Mouse (Mus musculus) activated CD4-positive, CD25-positive, alpha-beta regulatory T cell, adult 4 months (primary cell): ENCODE data around the gene Tpd52l2. TPM values are rescaled to one million over a fixed set of nuclear protein-coding genes. Genes with fewer than 3 reads are reported as not detected.

Experiments used
- ATAC-seq: one replicate; pipeline ENCODE4 v1.8.0; 2017
- polyA plus RNA-seq, 2 experiments: library from polyadenylated mRNA; unstranded; fragments of 100-300 nt; shearing (Covaris generic); gene quantifications; one replicate each; pipeline ENCODE4 v1.2.1; 2017

Tpd52l2 gene
- polyA plus RNA-seq, 2 experiments from 2014 or later = 88.0 to 103 TPM

DNA sequence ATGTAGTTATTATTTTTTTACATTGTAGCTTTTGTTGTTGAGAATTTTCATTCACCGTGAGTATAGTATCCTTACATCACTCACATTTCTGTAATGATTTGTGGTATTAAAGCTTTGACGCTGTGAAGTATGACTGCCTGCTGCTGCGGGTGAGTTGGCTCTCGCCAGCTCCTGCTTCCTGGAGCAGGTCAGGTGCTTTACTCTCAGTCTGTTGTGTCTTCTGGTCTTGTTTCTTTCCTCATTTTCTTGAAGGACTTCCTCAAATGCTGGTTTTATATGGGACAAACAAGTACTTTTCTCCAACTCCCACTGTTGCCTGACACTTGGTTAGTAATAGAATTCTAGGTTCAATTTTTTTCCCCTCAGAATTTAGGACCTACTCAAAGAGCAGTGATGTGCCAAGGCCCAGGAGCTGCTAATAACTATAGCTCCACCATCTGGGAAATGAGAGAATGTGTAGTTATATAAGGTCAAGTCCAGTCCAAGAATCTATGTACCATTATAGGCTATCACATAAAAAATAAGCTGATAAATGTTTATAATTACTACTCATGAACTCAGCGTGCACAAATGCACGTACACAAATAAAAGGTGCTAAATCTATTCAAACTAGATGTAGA lies 44.9 kb downstream of the Tpd52l2 start:
- no peak for ATAC-seq

DNA sequence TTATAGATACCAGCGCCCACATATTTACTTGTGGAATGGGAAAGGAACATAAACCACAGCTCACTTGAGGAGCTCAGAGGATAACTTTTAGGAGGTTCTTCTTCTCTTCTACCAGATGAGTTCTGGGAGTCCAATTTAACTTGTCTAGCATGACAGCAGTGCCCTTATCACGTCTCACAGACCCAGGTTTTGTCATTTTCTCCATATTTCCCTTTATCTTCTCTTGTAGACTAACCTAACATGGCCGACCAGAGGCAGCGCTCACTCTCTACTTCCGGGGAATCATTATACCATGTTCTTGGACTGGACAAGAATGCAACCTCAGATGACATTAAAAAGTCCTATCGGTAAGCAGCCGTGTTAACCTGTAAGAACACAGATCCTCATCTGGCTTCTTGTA lies 49.2 kb downstream of the Tpd52l2 start:
- ATAC-seq = no peak

DNA sequence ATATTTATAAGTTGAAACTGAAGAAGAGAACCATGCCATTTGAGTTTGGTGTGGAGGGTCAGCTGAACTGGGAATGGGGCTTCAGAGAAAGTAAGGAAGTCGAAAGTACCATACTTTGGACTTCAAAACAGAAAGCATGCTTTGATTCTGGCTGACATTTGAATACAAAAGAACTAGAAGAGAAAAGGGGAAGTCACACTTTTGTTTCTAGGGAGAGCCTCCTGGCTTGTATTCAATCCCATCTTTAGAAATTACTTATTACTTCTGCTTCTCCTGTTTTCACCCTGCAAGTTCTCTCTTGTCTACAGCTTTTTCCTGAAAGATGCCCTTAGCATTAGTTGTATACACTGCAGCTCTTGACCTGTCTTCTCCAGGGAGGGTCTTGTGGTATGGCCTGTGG lies 51.3 kb downstream of the Tpd52l2 start:
- no peak for ATAC-seq

DNA sequence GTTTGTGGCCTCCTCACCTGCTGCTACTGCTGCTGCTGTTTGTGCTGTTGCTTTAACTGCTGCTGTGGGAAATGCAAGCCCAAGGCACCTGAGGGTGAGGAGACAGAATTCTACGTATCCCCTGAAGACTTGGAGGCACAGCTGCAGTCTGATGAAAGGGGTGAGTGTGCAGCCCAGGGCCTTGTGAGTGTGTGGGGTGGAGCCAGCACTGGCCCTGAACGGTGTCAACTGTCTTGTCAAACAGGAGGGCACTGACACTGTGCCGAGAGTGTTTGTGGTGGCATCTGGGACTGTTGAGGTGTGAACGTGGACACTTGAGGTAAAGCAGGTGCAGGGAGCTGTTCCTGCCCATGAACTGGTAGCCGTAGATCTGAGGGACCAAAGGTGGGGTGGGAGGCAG lies 51.7 kb downstream of the Tpd52l2 start:
- ATAC-seq = no peak

DNA sequence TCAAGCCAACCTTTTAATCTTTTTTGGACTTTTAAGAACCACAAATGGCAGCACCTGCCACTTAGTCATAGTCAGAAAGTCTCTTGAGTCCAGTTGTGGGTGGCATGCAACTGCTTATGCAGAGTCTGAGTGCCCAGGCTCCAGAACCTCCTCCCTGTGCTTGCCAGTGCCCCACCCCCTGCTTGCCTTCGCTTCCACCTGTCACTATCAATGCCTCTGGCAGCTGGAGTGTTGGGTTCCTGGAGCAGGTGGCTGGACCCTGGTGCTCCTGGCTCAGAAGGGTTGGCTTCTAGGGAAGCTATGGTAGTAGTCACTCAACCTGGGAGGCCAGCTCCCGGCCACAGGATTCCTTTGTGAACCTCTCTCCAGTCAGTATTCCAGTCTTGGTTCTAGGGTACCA lies 53.3 kb downstream of the Tpd52l2 start:
- no peak for ATAC-seq

DNA sequence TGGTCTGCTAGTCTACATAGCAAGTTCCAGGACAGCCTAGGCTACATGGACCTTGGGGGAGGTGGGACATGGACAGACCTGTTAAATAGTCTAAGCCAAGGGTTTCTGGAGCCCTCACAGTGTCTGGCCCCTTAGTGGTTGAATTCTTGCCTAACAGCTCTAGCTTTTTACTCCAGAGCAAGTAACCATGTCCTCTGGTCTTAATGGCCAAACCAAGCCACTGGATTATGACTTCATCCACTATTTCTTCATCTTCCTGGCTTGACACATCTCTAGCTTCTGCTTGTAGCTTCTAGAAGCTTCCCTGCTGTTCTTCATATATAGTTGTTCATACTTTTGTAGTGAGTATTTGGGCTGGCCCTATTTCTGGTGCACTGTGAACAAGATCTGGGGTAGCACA lies 56.8 kb downstream of the Tpd52l2 start:
- no peak for ATAC-seq

DNA sequence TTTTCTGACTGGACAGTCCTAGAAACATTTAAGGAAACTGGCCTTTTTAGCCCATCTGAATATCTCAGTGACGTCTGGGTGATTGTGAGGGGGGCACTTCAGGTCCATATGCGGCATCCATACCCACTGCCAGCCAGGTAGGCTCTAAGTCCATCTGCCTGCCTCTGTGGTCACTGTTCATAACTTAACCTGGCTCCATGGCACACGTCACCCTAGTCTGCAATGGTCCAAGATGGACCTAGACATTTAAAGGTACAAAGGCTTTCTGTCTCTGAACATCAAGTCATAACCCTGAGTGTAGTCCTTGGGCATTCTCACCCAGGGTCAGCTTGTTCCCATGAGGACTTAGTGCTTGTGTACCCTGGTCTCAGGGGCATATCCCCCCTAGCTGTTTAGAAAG lies 70.4 kb downstream of the Tpd52l2 start:
- ATAC-seq = no peak

Other genes starting within 250 kb of the Tpd52l2 start
- 10 to 100 TPM in 1 of 2 experiments, 1 to 10 TPM in 1; 8.5 to 11.4 TPM for gene Gmeb2, start 209.1 kb upstream of the Tpd52l2 start, polyA plus RNA-seq
- under 1 TPM in 1 of 2 experiments, not detected in 1; 0.40 TPM for gene Stmn3, start 182.6 kb upstream of the Tpd52l2 start, polyA plus RNA-seq
- 10 to 100 TPM; 22.9 to 25.4 TPM for gene Rtel1, start 177.4 kb upstream of the Tpd52l2 start, polyA plus RNA-seq
- gene Zgpat, start 132.2 kb upstream of the Tpd52l2 start, polyA plus RNA-seq = 10 to 100 TPM; 22.2 to 22.8 TPM
- gene Arfrp1, start 131.7 kb upstream of the Tpd52l2 start, polyA plus RNA-seq = 10 to 100 TPM; 52.2 to 60.8 TPM
- gene Lime1, start 117.1 kb upstream of the Tpd52l2 start, polyA plus RNA-seq = 100 to 1,000 TPM; 369 to 440 TPM
- gene Zbtb46, start 37.7 kb upstream of the Tpd52l2 start, polyA plus RNA-seq = 1 to 10 TPM; 2.5 to 4.3 TPM
- not detected for gene Abhd16b, start 3.9 kb upstream of the Tpd52l2 start, polyA plus RNA-seq
- 10 to 100 TPM; 36.9 to 37.1 TPM for gene Dnajc5, start 23.3 kb downstream of the Tpd52l2 start, polyA plus RNA-seq
- gene Uckl1, start 87.8 kb downstream of the Tpd52l2 start, polyA plus RNA-seq = 100 to 1,000 TPM; 111 to 136 TPM
- gene Prpf6, start 94.7 kb downstream of the Tpd52l2 start, polyA plus RNA-seq = 10 to 100 TPM; 69.3 to 69.5 TPM
- gene Zfp512b, start 95.7 kb downstream of the Tpd52l2 start, polyA plus RNA-seq = 10 to 100 TPM; 20.3 to 26.9 TPM
- 10 to 100 TPM in 1 of 2 experiments, 1 to 10 TPM in 1; 8.7 to 12.5 TPM for gene Samd10, start 102.1 kb downstream of the Tpd52l2 start, polyA plus RNA-seq
- gene Gm29797, start 159.9 kb downstream of the Tpd52l2 start, polyA plus RNA-seq = not detected
- gene Sox18, start 174.5 kb downstream of the Tpd52l2 start, polyA plus RNA-seq = not detected
- gene Tcea2, start 183.2 kb downstream of the Tpd52l2 start, polyA plus RNA-seq = 10 to 100 TPM in 1 of 2 experiments, 1 to 10 TPM in 1; 9.8 to 12.1 TPM
- gene Rgs19, start 196.8 kb downstream of the Tpd52l2 start, polyA plus RNA-seq = 100 to 1,000 TPM; 199 to 210 TPM
- gene Lkaaear1, start 201.3 kb downstream of the Tpd52l2 start, polyA plus RNA-seq = not detected
- not detected for gene Oprl1, start 217.9 kb downstream of the Tpd52l2 start, polyA plus RNA-seq